Mouse (Mus musculus) intestine, embryonic 16.5 days (tissue): ENCODE data around the gene Il17rc. TPM values are rescaled to one million over a fixed set of nuclear protein-coding genes. Genes with fewer than 3 reads are reported as not detected.

ENCODE experiments used
- ATAC-seq: fragments of 200-750 bp; cut with Nextera tagmentation; 2 replicates; pipeline ENCODE4 v1.8.0; 2017; ENCODE audit warnings: moderate TSS enrichment, moderate library complexity
- H3K27ac ChIP-seq: fragments of 300-500 bp; sonication (generic); 2 replicates; pipeline ENCODE4 v1.5.1; 2014; ENCODE audit warnings: mild to moderate bottlenecking, low read length
- H3K27me3 ChIP-seq: fragments of 300-500 bp; sonication (generic); replicated peaks from 2 replicates; pipeline ENCODE4 v1.6.1; 2014; ENCODE audit warnings: low read length, control low read depth, mixed read lengths; ENCODE audit not compliant: control insufficient read depth, insufficient read depth
- H3K36me3 ChIP-seq: fragments of 300-500 bp; sonication (generic); 2 replicates; pipeline ENCODE4 v1.6.1; 2014; ENCODE audit warnings: low read length, control low read depth; ENCODE audit not compliant: control insufficient read depth, insufficient read depth
- H3K4me1 ChIP-seq: fragments of 300-500 bp; sonication (generic); 2 replicates; pipeline ENCODE4 v1.6.1; 2014; ENCODE audit warnings: low read length, control low read depth, mixed read lengths; ENCODE audit not compliant: control insufficient read depth, insufficient read depth
- H3K4me2 ChIP-seq: fragments of 300-500 bp; sonication (generic); 2 replicates; pipeline ENCODE4 v1.6.1; 2014; ENCODE audit warnings: low read depth, low read length, control low read depth
- H3K4me3 ChIP-seq: fragments of 300-500 bp; sonication (generic); 2 replicates; pipeline ENCODE4 v1.5.1; 2014; ENCODE audit warnings: mild to moderate bottlenecking, low read length
- H3K9ac ChIP-seq: fragments of 300-500 bp; sonication (generic); 2 replicates; pipeline ENCODE4 v1.6.1; 2014; ENCODE audit warnings: low read depth, low read length
- H3K9me3 ChIP-seq: fragments of 300-500 bp; sonication (generic); 2 replicates; pipeline ENCODE4 v1.6.1; 2016; ENCODE audit warnings: low read length, control low read depth; ENCODE audit not compliant: control insufficient read depth
- WGBS: fragments of 180-500 bp; shearing (Covaris S2); extraction: QIAGEN DNeasy Blood & Tissue Kit; methylation state at CpG from one replicate; pipeline ENCODE4 v1.1.7; 2014; 5-methylcytosine and 5-hydroxymethylcytosine counted together
- polyA plus RNA-seq: library from polyadenylated mRNA; unstranded; fragments of >200 nt; fragmentation: Nextera tagmentation; extraction: Ambion mirVana; gene quantifications from 2 replicates; pipeline ENCODE4 v1.2.1, GENCODE M21; 2015

Il17rc gene
- polyA plus RNA-seq, 1 experiment from 2014 or later = 38.0 TPM

DNA sequence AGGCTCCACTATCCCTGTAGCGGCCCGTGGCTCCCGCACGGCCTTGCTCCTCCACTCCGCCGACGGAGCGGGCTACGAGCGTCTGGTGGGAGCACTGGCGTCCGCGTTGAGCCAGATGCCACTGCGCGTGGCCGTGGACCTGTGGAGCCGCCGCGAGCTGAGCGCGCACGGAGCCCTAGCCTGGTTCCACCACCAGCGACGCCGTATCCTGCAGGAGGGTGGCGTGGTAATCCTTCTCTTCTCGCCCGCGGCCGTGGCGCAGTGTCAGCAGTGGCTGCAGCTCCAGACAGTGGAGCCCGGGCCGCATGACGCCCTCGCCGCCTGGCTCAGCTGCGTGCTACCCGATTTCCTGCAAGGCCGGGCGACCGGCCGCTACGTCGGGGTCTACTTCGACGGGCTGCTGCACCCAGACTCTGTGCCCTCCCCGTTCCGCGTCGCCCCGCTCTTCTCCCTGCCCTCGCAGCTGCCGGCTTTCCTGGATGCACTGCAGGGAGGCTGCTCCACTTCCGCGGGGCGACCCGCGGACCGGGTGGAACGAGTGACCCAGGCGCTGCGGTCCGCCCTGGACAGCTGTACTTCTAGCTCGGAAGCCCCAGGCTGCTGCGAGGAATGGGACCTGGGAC is 11.4 kb downstream of the Il17rc start:
- ATAC-seq = peak; percentile 64
- WGBS = 3% methylated on average over 65 of the region's 65 CpGs

DNA sequence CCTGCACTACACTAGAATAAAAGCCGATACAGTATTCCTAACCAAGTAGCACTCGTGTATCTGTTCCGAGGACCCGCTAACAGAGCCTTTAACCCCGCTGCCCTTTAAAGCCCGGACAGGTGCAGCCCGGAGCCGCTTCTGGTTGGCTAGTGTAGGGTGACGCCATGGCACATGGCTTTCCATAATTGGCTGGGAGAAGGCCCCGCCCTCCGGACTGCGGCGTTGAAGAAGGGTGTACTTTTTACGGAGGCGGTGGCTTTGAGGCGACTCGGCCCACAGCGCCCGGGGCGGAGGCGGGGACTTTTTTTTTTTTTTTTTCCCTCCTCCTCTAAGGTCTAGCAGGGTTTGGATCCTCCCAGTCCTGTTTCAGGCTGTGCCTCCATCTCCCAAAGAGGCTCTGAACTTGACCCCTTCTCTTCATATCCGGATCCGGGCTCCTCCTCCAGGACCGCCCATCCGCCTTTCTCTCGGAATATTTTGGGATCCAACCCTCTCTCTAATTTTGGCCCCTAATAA is 11.9 kb downstream of the Il17rc start, which contains the start of gene Creld1:
Gene Creld1, plus strand, starts transcription at position 198 of the 516 bp plus-strand sequence.
- WGBS = 0% methylated on average over 26 of the region's 26 CpGs
- Histone ChIP-seq H3K4me1 (peaks cover 16% of the 10 kb centered on the region), H3K27ac (peak within 1 kb of the TSS; percentile 90), H3K4me3 (peak within 1 kb of the TSS; percentile 57), H3K9me3 (no peaks in the 10 kb centered on the region), H3K27me3 (peaks cover 6% of the 10 kb centered on the region; the same call in 1 of the 2 replicates), H3K9ac (peak within 1 kb of the TSS; percentile 77), H3K36me3 (peaks cover 2% of the 10 kb centered on the region; the same call in 1 of the 2 replicates), H3K4me2 (peak within 1 kb of the TSS; percentile 81)
- ATAC-seq = peak; percentile 97

More for the DNA sequence above, 11.4 kb downstream of the Il17rc start:
- Histone ChIP-seq H3K4me3 (peak overlapping the region; percentile 57), H3K36me3 (0 out of 2 replicates have a peak, but pooled peaks cover 2% of the 10 kb centered on the region), H3K9me3 (no peaks in the 10 kb centered on the region), H3K4me2 (peak overlapping the region; percentile 81), H3K9ac (peak overlapping the region; percentile 77), H3K27ac (peak overlapping the region; percentile 90), H3K27me3 (peaks cover 6% of the 10 kb centered on the region; the same call in 1 of the 2 replicates), H3K4me1 (peaks cover 16% of the 10 kb centered on the region)

DNA sequence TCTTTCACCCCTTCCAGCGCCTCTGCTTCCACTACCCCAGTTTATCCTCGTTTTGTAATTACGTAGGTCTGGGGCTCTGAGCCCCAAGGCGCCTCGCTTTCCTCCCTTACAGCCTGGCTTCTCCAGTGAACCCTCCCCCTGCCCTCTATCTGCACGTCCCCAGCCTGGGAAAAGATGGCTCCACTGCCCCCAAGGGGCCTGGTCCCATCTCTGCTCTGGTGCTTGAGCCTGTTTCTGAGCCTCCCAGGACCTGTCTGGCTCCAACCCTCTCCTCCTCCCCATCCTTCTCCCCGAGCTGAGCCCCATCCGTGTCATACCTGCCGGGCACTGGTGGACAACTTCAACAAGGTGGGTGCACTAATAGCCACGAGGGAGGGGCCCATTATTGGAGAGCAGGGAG is 12.5 kb downstream of the Il17rc start:
- Histone ChIP-seq H3K9ac (peak overlapping the region; percentile 77), H3K9me3 (no peaks in the 10 kb centered on the region), H3K4me1 (peaks cover 16% of the 10 kb centered on the region), H3K27me3 (peaks cover 6% of the 10 kb centered on the region; the same call in 1 of the 2 replicates), H3K4me2 (peak overlapping the region; percentile 81), H3K4me3 (peak overlapping the region; percentile 57), H3K27ac (peak overlapping the region; percentile 76), H3K36me3 (peaks cover 2% of the 10 kb centered on the region; the same call in 1 of the 2 replicates)
- WGBS = 6% methylated on average over 10 of the region's 10 CpGs
- peak; percentile 14 for ATAC-seq

DNA sequence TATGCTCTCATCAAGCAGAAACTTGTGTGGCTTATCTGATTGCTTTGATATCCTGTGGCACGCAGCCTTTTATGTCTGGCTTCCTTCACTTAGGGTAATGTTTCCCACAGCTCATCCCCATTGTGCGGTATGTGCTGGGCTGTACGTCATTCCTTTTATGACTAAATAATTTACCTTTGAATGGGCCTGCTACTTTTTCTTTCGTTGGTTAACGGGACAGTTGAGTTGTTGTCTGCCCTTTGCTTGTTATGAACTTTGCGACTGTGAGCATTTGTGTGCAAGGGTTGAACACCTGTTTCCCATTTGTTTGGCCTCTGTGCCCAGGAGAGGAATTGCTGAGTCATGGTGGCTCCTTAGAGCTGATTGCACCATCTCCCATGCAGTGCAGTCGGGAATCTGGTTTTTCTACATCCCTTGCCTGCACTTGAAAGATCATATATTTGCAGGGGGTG is 15.9 kb downstream of the Il17rc start:
- H3K36me3 ChIP-seq = no peaks in the 10 kb centered on the region; the same call in 1 of the 2 replicates
- ATAC-seq = no peak
- H3K4me1 ChIP-seq = peaks cover 10% of the 10 kb centered on the region
- 47% methylated on average over 7 of the region's 7 CpGs for WGBS
- no peak overlapping the region for H3K4me2 ChIP-seq
- no peaks in the 10 kb centered on the region for H3K27me3 ChIP-seq
- H3K9ac ChIP-seq = no peak overlapping the region
- no peak overlapping the region for H3K4me3 ChIP-seq
- no peak overlapping the region for H3K27ac ChIP-seq
- H3K9me3 ChIP-seq = no peaks in the 10 kb centered on the region

DNA sequence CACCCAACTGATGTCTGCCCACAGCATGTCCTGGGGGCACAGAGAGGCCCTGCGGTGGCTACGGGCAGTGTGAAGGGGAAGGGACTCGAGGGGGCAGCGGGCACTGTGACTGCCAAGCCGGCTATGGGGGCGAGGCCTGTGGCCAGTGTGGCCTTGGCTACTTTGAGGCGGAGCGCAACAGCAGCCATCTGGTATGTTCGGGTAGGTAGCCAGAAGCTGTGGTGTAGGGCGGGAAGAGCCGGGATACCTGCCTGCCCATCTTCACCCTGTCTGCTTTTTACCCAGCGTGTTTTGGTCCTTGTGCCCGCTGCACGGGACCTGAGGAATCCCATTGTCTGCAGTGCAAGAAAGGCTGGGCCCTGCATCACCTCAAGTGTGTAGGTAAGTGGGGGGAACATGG is 18.2 kb downstream of the Il17rc start:
- peaks cover 11% of the 10 kb centered on the region for H3K4me1 ChIP-seq
- H3K4me2 ChIP-seq = no peak overlapping the region
- no peaks in the 10 kb centered on the region; the same call in 1 of the 2 replicates for H3K36me3 ChIP-seq
- H3K9ac ChIP-seq = no peak overlapping the region
- no peaks in the 10 kb centered on the region; the same call in 1 of the 2 replicates for H3K27me3 ChIP-seq
- no peak for ATAC-seq
- WGBS = 97% methylated on average over 14 of the region's 14 CpGs
- H3K9me3 ChIP-seq = no peaks in the 10 kb centered on the region
- no peak overlapping the region for H3K4me3 ChIP-seq
- no peak overlapping the region for H3K27ac ChIP-seq

DNA sequence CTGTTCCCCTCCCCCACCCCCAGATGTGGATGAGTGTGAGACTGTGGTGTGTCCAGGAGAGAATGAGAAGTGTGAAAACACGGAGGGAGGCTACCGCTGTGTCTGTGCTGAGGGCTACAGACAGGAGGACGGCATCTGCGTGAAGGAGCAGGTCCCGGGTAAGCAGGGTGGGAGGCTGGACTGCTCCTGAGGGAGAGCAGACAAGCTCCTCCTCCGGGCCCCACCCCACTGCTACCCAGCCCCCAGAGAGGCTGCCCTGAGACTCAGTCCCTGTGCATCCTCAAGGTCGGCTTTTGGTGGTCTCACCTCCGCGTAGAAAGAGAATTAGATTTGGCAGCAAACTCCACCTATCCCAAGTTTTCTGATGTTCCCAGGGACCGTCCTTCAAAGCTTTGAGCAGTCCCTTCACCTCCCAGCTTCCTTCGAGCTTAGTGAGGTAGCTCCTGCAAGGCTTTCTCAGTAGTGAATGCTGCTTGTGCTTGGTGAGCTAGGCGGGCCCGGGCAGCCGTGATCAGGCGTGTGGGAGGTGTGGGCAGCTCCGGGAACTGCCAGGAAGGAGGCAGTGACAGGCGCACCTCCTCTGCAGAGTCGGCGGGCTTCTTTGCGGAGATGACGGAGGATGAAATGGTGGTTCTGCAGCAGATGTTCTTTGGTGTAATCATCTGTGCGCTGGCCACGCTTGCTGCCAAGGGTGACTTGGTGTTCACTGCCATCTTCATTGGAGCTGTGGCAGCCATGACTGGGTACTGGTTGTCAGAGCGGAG is 21.1 kb downstream of the Il17rc start:
- H3K4me1 ChIP-seq = peaks cover 14% of the 10 kb centered on the region
- H3K27me3 ChIP-seq = peaks cover 8% of the 10 kb centered on the region
- H3K27ac ChIP-seq = no peak overlapping the region
- H3K4me2 ChIP-seq = no peak overlapping the region
- no peak overlapping the region for H3K4me3 ChIP-seq
- no peak for ATAC-seq
- H3K9me3 ChIP-seq = no peaks in the 10 kb centered on the region
- no peak overlapping the region for H3K9ac ChIP-seq
- no peaks in the 10 kb centered on the region; the same call in 1 of the 2 replicates for H3K36me3 ChIP-seq
- 73% methylated on average over 24 of the region's 24 CpGs for WGBS

DNA sequence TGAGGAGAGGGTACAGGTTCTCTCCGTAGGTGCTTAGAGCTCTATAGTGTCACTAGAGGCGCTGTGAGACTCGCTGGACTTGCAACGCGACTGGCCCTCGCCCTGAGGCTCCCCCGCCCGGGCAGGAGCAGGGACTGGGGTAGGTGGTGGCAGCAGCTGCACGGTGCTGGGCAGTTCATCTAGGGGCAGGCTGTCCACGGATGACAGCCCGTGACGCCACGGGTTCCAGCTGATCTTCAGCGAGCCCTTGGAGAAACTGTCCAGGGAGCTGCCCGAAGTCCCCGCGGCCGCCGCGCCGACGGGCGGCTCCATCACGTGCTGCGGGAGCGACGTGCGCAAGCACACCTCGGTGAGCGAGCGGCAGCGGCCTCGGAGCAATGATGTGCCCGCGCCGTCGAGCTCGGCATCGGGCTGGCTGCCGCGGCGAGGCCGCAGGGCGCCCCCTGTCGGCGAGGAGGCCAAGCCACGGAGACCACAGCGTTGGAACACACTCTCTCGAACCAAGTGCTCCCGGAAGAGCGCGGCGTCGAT is 23.1 kb downstream of the Il17rc start:
- Histone ChIP-seq H3K4me3 (peak overlapping the region; percentile 54), H3K9ac (peak overlapping the region; percentile 72), H3K27me3 (peaks cover 8% of the 10 kb centered on the region), H3K36me3 (no peaks in the 10 kb centered on the region), H3K4me2 (peak overlapping the region; percentile 87), H3K4me1 (peaks cover 11% of the 10 kb centered on the region), H3K27ac (no peak overlapping the region), H3K9me3 (no peaks in the 10 kb centered on the region)
- whole genome bisulfite sequencing = under 1% methylated on average over 54 of the region's 54 CpGs
- ATAC-seq = peak; percentile 88

DNA sequence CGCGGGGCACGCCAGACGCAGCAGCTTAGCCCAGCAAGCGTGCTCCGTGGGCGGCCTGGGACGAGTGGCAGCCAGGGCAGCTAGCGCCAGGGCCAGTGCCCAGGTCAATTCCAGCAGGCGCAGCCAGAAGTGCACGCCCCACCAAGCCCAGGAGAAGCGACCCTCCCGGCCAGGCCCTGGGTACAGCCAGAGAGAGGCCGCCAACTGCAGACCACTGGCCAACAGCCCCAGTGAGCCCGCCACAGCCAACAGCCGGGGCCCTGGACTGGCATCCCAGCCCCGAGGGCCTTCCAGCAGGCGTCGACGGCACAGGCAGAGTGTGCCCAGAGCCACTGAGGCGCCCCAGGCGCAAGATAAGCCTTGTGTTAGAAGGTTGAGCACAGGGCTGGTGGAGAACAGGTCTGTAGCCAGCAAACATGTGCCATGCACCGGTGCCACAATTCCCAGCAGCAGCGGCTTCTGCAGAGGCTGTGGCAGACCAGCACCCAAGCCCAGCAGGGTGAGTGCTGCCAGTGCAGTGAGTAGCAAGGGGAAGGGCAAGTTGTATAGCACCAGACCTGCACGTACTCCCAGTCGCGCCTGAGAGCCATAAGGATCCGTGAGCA is 23.9 kb downstream of the Il17rc start:
- Histone ChIP-seq H3K4me3 (peak overlapping the region; percentile 54), H3K4me1 (peaks cover 11% of the 10 kb centered on the region), H3K36me3 (no peaks in the 10 kb centered on the region), H3K4me2 (peak overlapping the region; percentile 87), H3K9me3 (no peaks in the 10 kb centered on the region), H3K9ac (peak overlapping the region; percentile 72), H3K27me3 (peaks cover 8% of the 10 kb centered on the region), H3K27ac (no peak overlapping the region)
- peak; percentile 17; the same call in 1 of the 2 replicates for ATAC-seq
- WGBS = 37% methylated on average over 28 of the region's 28 CpGs
